Mouse (Mus musculus): Measurements from ENCODE around the gene Crisp3. TPM values are rescaled to one million over a fixed set of nuclear protein-coding genes. Genes with fewer than 3 reads are reported as not detected.
"Not testable (repeated sequence)": the region's sequence is repeated elsewhere in the genome, so short reads cannot be mapped to it uniquely, and the experiment has no call there.

The Crisp3 gene
- polyA plus RNA-seq (2015; fragmentation: Nextera tagmentation; extraction: Ambion mirVana), result not detected in 2 replicates

DNA sequence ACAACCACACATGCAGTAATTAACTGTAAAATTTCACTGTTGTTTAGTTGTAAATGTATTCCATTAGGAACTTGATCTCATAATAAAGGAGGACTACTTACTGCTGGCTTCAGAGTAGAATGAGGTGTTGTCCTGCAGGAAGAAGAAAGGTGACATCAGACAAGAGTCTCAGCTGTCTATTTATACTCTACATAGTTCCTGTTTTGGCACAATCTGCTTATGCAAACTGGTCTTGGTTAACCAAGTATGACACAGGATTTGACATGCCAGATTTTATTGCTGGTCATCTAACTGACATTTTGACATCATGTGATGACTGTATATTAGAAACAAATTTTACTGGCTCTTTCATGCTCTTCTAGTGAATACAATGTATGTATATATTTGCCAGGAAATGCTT is at the start of gene Crisp3:
TSS of gene Crisp3 (minus strand) at position 154 of the 400 bp plus-strand sequence.
- no peaks in the 10 kb centered on the region for H3K36me3 ChIP-seq (ENCODE audit: control insufficient read depth, insufficient read depth, low read length)
- no peaks in the 10 kb centered on the region for H3K9me3 ChIP-seq (replicated peaks; ENCODE audit: control insufficient read depth, low read length)
- H3K4me1 ChIP-seq (ENCODE audit: control insufficient read depth, insufficient read depth, low read length), result no peaks in the 10 kb centered on the region
- ATAC-seq (ENCODE audit: insufficient read depth, low FRiP score), result no peak
- H3K4me3 ChIP-seq (replicated peaks; ENCODE audit: low read length), result no peak within 1 kb of the TSS
- no peak within 1 kb of the TSS for H3K9ac ChIP-seq (ENCODE audit: low read length)
- H3K27ac ChIP-seq (ENCODE audit: low read length), result no peak within 1 kb of the TSS
- no peak within 1 kb of the TSS for H3K4me2 ChIP-seq (ENCODE audit: low read depth, low read length)
- H3K27me3 ChIP-seq (ENCODE audit: control insufficient read depth, insufficient read depth, low read length), result no peaks in the 10 kb centered on the region

DNA sequence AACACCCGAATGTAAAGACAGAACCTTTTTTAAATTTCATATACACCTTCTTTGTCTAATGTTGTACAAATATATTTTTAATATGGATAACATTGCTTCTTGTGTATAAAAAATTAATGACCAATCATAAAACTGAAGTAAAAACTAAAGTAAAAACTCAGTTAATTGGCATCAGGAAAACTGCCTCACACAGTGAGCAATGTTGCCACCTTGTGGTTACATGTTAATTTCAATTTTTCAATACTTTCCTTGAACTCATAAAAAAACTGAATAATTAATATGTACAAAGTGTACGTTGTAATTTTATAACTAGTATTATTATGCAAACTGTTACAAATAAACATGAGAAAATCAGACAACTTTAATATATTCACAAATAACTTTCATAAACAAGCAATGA is 43.3 kb upstream of the Crisp3 start:
- no peaks in the 10 kb centered on the region for H3K9me3 ChIP-seq (replicated peaks; ENCODE audit: control insufficient read depth, low read length)
- no peak overlapping the region for H3K27ac ChIP-seq (ENCODE audit: low read length)
- no peak for ATAC-seq (ENCODE audit: insufficient read depth, low FRiP score)
- 69% methylated on average over 2 of the region's 2 CpGs for WGBS
- H3K27me3 ChIP-seq (ENCODE audit: control insufficient read depth, insufficient read depth, low read length), result no peaks in the 10 kb centered on the region
- H3K4me1 ChIP-seq (ENCODE audit: control insufficient read depth, insufficient read depth, low read length), result no peaks in the 10 kb centered on the region
- H3K4me3 ChIP-seq (replicated peaks; ENCODE audit: low read length), result no peak overlapping the region
- H3K36me3 ChIP-seq (ENCODE audit: control insufficient read depth, insufficient read depth, low read length), result no peaks in the 10 kb centered on the region
- H3K4me2 ChIP-seq (ENCODE audit: low read depth, low read length), result no peak overlapping the region
- H3K9ac ChIP-seq (ENCODE audit: low read length), result no peak overlapping the region

DNA sequence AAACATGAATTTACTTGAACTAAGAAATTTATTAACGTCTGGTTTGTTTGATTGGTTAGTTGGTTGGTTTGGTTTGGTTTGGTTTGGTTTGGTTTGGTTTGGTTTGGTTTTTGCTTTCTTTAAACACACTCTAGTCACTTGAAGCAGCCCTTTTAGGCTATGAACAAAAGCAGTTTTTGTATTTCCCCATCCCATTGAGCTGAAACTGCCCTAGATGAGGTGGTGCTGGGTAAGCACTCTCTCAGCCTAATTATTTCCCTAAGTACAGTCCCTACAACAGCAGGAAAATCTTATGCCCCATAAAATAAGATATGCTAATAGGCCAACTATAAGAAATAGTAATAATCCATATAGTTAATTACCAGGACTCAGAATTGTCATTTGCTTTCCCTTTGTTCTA is 33.4 kb upstream of the Crisp3 start:
- Histone ChIP-seq H3K4me1 (ENCODE audit: control insufficient read depth, insufficient read depth, low read length) (no peaks in the 10 kb centered on the region), H3K36me3 (ENCODE audit: control insufficient read depth, insufficient read depth, low read length) (no peaks in the 10 kb centered on the region), H3K27ac (ENCODE audit: low read length) (no peak overlapping the region), H3K4me2 (ENCODE audit: low read depth, low read length) (no peak overlapping the region), H3K9me3 (replicated peaks; ENCODE audit: control insufficient read depth, low read length) (no peaks in the 10 kb centered on the region), H3K9ac (ENCODE audit: low read length) (no peak overlapping the region), H3K27me3 (ENCODE audit: control insufficient read depth, insufficient read depth, low read length) (no peaks in the 10 kb centered on the region), H3K4me3 (replicated peaks; ENCODE audit: low read length) (no peak overlapping the region)
- 58% methylated on average over 1 of the region's 1 CpGs for WGBS
- no peak for ATAC-seq (ENCODE audit: insufficient read depth, low FRiP score)

DNA sequence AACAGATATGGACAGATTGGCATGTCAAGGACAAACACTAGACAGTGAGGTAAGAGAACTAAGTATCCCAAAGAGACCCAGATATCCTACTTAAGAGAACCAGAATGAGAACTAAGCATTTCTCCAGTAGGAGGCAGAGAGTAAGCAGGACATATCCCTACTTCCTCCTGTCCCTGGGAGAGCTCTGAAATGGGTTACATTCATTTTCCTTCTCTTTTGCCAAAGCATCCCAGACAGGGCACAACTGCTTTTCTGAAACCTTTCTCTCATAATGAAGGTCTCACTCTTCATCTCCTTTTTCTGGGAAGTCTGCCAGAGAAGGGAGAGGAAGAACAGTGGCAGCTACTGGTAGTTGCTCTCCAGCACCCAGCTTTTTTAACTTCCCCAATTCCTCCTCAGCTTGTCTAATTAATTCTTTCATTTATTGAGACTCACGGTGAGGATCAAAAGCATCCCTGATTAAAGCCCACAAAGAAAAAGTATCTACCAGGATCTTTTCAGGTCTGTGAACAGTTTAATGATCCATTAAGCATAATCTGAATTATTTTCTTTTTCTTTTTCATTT is 32.9 kb upstream of the Crisp3 start:
- Histone ChIP-seq H3K27ac (ENCODE audit: low read length) (no peak overlapping the region), H3K4me3 (replicated peaks; ENCODE audit: low read length) (no peak overlapping the region), H3K36me3 (ENCODE audit: control insufficient read depth, insufficient read depth, low read length) (no peaks in the 10 kb centered on the region), H3K4me1 (ENCODE audit: control insufficient read depth, insufficient read depth, low read length) (no peaks in the 10 kb centered on the region), H3K4me2 (ENCODE audit: low read depth, low read length) (no peak overlapping the region), H3K9me3 (replicated peaks; ENCODE audit: control insufficient read depth, low read length) (no peaks in the 10 kb centered on the region), H3K9ac (ENCODE audit: low read length) (no peak overlapping the region), H3K27me3 (ENCODE audit: control insufficient read depth, insufficient read depth, low read length) (no peaks in the 10 kb centered on the region)
- WGBS, result 58% methylated on average over 1 of the region's 1 CpGs
- no peak for ATAC-seq (ENCODE audit: insufficient read depth, low FRiP score)

DNA sequence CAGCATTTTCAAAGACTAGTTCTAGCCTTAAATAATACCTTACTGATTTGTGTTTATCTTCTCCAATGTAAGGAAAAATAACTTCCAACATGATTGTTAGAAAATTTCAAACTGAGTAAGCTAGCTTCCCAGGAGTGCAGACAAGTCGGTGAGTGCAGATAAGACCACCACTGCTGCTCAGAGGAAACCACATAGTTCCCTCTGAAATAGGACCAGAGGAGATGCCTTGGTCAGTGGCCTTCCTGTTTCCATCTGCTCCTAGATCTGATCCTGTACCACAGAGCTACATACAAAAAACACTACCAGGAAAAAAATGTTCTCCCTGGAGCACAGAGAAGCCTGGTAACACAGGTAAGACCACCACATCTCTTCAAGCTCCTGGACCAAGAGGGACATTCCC is 10.4 kb upstream of the Crisp3 start:
- WGBS, result 74% methylated on average over 1 of the region's 1 CpGs
- Histone ChIP-seq H3K4me1 (ENCODE audit: control insufficient read depth, insufficient read depth, low read length) (no peaks in the 10 kb centered on the region), H3K4me2 (ENCODE audit: low read depth, low read length) (no peak overlapping the region), H3K9ac (ENCODE audit: low read length) (no peak overlapping the region), H3K36me3 (ENCODE audit: control insufficient read depth, insufficient read depth, low read length) (no peaks in the 10 kb centered on the region), H3K27me3 (ENCODE audit: control insufficient read depth, insufficient read depth, low read length) (no peaks in the 10 kb centered on the region), H3K9me3 (replicated peaks; ENCODE audit: control insufficient read depth, low read length) (no peaks in the 10 kb centered on the region), H3K27ac (ENCODE audit: low read length) (no peak overlapping the region), H3K4me3 (replicated peaks; ENCODE audit: low read length) (no peak overlapping the region)
- ATAC-seq (ENCODE audit: insufficient read depth, low FRiP score), result no peak

DNA sequence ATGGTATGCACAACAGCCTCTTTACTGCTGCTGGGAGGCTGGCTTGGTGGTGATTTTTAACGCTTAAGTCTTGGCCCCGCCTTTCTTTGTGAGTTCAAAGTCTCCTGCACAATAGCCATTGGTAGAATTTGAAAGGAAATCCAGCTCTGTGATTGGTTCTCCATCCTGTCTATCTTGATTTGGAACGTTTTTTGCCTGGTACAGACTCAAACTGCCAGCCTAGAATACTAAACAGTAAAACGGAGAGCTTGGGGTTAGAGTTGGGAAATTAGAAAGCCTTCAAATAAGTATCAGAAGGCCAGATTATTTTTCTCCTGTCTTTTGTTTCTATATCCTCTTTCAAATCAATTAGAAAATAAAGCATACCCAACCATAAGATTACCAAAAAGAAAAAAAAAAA is 33.5 kb downstream of the Crisp3 start, which contains the start of gene Pgk2:
TSS of gene Pgk2 (minus strand) at position 101 of the 400 bp plus-strand sequence.
- Histone ChIP-seq H3K27ac (ENCODE audit: low read length) (no peak within 1 kb of the TSS), H3K4me3 (replicated peaks; ENCODE audit: low read length) (no peak within 1 kb of the TSS), H3K9me3 (replicated peaks; ENCODE audit: control insufficient read depth, low read length) (no peaks in the 10 kb centered on the region), H3K27me3 (ENCODE audit: control insufficient read depth, insufficient read depth, low read length) (no peaks in the 10 kb centered on the region), H3K4me1 (ENCODE audit: control insufficient read depth, insufficient read depth, low read length) (no peaks in the 10 kb centered on the region), H3K4me2 (ENCODE audit: low read depth, low read length) (no peak within 1 kb of the TSS), H3K36me3 (ENCODE audit: control insufficient read depth, insufficient read depth, low read length) (no peaks in the 10 kb centered on the region), H3K9ac (ENCODE audit: low read length) (no peak within 1 kb of the TSS)
- WGBS, result 73% methylated on average over 4 of the region's 4 CpGs
- no peak for ATAC-seq (ENCODE audit: insufficient read depth, low FRiP score)

DNA sequence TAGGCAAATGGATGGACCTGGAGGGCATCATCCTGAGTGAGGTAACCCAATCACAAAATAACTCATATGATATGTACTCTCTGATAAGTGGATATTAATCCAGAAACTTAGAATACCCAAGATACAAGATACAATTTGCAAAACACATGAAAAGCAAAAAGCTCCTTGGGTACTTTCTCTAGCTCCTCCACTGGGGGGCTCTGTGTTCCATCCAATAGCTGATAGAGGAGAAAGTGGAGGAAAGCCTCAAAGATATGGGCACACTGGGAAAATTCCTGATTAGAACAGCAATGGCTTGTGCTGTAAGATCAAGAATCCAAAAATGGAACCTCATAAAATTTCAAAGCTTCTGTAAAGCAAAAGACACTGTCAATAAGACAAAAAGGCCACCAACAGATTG is 40.3 kb downstream of the Crisp3 start:
- H3K9me3 ChIP-seq (replicated peaks; ENCODE audit: control insufficient read depth, low read length); H3K27me3 ChIP-seq (ENCODE audit: control insufficient read depth, insufficient read depth, low read length); H3K27ac ChIP-seq (ENCODE audit: low read length); H3K9ac ChIP-seq (ENCODE audit: low read length); H3K4me3 ChIP-seq (replicated peaks; ENCODE audit: low read length); H3K4me2 ChIP-seq (ENCODE audit: low read depth, low read length); H3K36me3 ChIP-seq (ENCODE audit: control insufficient read depth, insufficient read depth, low read length); ATAC-seq (ENCODE audit: insufficient read depth, low FRiP score); H3K4me1 ChIP-seq (ENCODE audit: control insufficient read depth, insufficient read depth, low read length): not testable (repeated sequence)

DNA sequence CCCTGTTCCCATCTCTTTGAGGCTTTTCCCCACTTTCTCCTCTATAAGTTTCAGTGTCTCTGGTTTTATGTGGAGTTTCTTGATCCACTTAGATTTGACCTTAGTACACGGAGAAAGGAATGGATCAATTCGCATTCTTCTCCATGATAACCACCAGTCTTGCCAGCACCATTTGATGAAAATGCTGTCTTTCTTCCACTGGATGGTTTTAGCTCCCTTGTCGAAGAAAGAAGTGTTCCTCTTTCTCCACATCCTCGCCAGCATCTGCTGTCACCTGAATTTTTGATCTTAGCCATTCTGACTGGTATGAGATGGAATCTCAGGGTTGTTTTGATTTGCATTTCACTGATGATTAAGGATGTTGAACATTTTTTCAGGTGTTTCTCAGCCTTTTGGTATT is 51.9 kb downstream of the Crisp3 start:
- H3K27me3 ChIP-seq (ENCODE audit: control insufficient read depth, insufficient read depth, low read length); ATAC-seq (ENCODE audit: insufficient read depth, low FRiP score); H3K27ac ChIP-seq (ENCODE audit: low read length); H3K4me1 ChIP-seq (ENCODE audit: control insufficient read depth, insufficient read depth, low read length); H3K4me3 ChIP-seq (replicated peaks; ENCODE audit: low read length); H3K9me3 ChIP-seq (replicated peaks; ENCODE audit: control insufficient read depth, low read length); H3K36me3 ChIP-seq (ENCODE audit: control insufficient read depth, insufficient read depth, low read length); H3K9ac ChIP-seq (ENCODE audit: low read length); H3K4me2 ChIP-seq (ENCODE audit: low read depth, low read length): not testable (repeated sequence)
- WGBS, result 87% methylated on average over 4 of the region's 4 CpGs
